Mouse (Mus musculus): Measurements from ENCODE around the gene Med16.

The Med16 gene

DNA sequence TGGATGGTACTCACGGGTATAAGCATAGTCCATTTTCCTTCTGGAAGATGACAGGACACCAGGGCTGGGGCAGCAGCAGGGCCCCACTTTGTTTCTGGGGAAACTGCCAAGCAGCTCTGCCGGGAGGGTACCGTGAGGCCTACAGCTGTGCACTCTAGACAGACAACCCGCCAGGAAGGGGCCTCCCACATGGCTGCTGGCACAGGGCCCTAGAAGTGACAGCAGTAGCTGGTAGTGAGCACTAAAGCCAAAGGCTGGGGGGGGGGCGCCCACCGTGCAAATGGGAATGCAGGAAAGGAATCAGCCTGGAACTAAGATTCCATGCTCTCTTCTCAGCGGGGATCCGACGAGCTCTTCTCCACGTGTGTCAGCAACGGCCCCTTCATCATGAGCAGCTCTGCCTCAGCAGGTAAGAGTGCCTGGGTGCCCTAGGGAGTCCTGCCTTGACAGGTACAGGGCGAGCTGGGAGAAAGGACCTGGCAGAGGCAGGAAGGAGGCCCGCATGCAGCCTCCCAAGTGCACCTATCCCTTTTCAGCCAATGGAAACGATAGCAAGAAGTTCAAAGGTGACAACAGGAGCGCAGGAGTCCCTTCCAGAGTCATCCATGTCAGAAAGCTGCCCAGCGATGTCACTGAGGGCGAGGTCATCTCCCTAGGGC lies 50.2 kb downstream of the Med16 start:
- DNase-seq: peak in 1 of 2 experiments; percentile 44

- DNase-seq: no peak
Measured at GRCm38 (mm10) chr10:79857894-79858293, 50.8 kb downstream of the Med16 start.

DNA sequence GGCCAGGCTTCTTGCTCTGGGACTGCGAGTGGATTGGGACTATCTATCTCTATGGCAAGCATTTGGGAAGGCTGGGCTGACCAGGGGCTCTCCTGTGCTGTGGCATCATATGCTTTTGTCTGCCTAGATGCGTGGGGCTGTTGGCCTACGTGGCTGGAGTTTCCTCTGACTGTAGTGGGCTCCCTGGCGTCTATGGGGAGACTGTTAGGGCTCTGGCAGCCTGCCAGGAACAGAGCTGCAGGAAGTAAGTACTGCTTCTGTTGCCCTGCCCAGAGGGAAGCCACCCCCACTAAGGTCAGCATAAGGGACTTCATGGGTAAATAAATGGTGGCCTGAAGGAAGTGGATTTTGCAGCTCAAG lies 51.3 kb downstream of the Med16 start:
- DNase-seq: peak in 1 of 2 experiments; percentile 67

DNA sequence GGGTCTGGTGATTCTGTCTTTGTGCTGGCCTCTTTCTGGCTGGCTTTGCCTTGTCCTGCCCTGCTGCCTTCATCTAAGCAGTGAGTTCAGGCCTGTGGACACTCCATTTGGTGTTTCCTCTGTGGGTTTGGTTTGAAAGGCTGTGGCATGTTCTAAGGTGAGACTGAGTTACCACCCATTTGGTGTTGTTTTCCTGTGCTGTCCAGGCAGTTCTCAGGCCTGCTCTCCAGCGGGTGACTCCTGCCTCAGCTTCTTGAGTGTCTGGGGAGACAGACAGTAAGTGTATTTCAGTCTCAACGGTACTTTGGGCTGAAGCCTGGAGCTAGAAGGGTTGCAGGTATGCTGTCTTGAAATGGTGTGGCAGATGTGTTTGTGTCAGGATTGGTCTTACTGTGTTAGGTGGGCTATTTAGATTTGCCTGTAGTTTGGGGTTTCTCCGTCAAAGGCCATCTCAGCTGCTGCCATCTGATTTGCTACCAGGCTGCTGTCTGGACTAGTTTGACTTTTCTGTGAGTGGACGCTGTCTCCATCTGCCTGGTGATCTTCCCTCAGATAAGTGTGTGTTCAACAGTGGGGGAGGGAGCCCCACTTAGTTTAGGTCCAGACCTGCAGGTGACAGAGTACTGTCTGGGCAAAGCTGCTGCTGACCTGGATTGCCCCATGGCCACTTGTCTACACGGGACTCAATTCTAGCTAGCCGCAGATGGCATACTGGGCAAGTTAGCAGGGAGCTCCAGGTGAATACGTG lies 51.8 kb downstream of the Med16 start:
- no peak for DNase-seq

GRCm38 (mm10) chr10:79856280-79856679 lies 52.4 kb downstream of the Med16 start:
- DNase-seq: no peak

- DNase-seq: peak in 1 of 2 experiments; percentile 49
Measured at GRCm38 (mm10) chr10:79855558-79856184, 53.1 kb downstream of the Med16 start.

DNA sequence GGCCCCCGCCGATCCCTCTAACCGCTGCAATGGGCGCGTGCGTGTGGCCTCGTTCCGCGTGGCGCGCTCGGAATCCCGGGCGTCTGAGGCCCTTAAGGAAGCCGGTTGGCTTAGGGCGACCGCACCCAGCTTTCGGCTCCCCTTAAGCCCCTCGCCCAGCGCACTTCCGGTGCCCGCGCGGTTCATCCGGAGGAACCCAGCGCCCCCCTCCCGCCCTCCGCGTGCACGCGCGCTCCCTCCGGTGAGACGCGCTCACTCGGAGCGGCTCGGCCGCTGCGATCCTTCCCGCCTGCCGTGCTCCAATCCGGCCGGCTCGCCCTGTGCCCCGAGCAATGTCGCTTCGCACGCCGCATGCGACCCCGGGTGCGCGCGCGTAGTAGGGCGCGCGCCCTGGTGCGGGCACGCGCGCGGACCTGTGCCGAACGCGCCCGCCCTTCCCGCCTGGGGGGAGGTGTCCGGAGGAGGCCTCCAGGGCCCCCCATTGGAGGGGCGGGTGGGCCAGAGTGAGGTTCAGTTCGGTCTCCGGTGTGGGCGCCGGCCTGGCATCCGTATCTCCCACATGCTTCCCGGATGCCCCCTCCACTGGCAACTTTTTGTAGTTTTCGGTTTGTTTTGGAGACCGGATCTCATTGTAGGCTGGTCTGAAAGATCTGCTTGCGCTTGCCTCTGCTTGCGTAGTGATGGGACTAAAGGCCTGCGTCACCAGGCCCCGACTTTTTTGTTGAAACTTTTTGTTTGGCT lies 53.8 kb downstream of the Med16 start:
- peak; percentile 83 to 88 for DNase-seq

GRCm38 (mm10) chr10:79853860-79854795 lies 54.6 kb downstream of the Med16 start, which contains the start of gene Ptbp1:
Gene Ptbp1 (plus strand): TSS chr10:79854427.
- DNase-seq: peak; percentile 99

- DNase-seq: peak; percentile 62 to 77
Measured at GRCm38 (mm10) chr10:79853392-79853791, 55.3 kb downstream of the Med16 start.

DNA sequence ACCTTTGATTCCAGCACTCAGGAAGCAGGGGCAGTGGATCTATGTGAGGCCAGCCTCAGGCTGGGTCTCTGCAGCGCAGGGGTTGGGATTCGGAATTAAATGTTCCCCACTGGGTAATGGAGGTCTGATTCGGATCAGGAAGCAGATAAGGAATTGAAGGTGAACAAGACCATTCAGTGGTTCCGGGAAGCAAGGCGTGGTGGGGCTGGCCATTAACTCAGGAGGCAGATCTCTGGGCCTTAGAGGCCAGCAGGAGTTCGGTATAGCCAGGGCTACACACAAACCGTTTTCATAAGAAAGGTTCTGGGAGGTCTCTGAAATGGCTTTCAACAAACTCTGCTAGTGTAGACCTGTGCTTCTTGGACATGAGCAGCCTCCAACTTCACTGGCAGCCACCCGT lies 55.9 kb downstream of the Med16 start:
- peak in 1 of 2 experiments; percentile 25 for DNase-seq

- peak in 1 of 2 experiments; percentile 46 for DNase-seq
Measured at GRCm38 (mm10) chr10:79852107-79852789, 56.5 kb downstream of the Med16 start.

DNA sequence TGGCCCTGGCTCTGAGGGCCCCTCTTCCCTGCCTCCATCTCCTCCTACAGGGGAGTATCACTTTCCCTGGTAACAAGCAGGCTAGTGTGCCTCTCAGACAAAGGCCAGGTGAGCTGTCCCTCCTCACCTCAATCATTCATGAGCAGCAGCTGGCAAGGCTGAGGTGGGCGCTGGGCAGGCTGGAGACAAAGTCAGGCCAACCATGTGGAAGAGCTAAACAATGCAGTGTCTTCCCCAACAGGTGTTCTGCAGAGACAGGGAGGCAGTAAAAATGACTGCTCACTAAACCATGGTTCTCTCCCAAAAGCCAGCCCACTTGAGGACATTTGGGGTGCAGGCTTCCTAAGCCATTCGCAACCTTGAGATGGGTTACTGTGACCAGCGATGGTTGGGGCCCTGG lies 57.1 kb downstream of the Med16 start:
- no peak for DNase-seq

GRCm38 (mm10) chr10:79849941-79850628 lies 58.6 kb downstream of the Med16 start:
- peak; percentile 52 to 62 for DNase-seq

- no peak for DNase-seq
Measured at GRCm38 (mm10) chr10:79846553-79846952, 62.2 kb downstream of the Med16 start.

Measured in thymus, postnatal 36 days (tissue).